8 mouse cellular contexts compared by ENCODE assay signal in the genomic region with DNA sequence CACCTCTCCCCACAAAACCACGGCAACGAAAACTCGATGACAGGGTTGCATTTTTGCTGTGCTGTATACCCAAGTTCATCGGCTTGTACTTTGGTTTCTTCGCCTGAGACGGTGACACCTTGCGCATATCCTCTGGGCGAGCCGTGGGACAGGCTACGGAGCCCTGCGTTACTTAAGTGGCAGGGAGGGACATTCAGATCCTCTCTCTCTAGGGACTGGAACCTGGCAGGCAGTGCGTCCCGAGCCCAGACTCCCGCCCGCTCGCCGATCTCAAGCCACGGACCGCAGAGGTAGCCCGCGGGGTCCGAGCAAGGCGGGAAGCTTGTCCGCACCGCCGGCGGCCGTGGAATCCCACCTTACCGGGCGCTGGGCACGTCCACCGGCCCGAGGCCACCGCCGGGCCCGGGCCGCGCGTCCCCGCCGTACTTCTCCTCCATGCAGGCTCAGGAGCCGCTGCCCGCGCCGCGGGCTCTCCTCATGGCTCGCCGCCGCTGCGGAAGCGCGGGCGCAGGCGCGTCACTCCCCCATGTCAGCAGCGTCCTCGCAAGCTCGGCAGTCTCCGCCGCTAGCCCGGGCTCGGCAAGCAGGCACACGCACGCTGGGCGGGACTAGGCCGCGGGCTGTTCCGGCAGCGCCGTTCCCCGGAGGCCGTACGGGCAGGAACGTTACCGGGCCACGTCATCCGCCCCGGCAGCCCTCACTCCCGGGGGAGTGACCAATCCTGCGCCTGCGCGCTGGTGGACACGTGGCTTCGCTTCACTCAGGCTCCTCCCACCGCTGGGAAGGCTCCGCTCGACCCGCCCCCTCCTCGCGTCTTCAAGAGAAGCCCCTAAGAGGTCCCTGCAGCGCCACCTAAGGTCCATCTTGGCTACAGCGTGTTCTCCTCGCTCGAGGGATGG. TPM values are rescaled to one million over a fixed set of nuclear protein-coding genes. Genes with fewer than 3 reads are reported as not detected.
DNase-seq lines count a peak whose midpoint lies in the region; ATAC-seq and TF ChIP-seq lines count a peak whose summit lies in the region.

TSS of gene Slc30a5 (minus strand) at position 687 of the 899 bp plus-strand sequence.

- H3K36me3 ChIP-seq in hindbrain, postnatal 0 days (ENCODE audit: insufficient read depth, low read length), result no peaks in the 10 kb centered on the region

- intact Hi-C loops in gastrocnemius, adult 2 months (cut with DNase I), result loop anchor here (2.0 to 10.0 kb wide), 4 partner anchors 46 to 341 kb away; partner anchors contain the start of genes Ccnb1, Gtf2h2 and Mrps36
- intact Hi-C loops in left cerebral cortex, adult 2 months (cut with DNase I), result loop anchor here (5.0 kb wide), 1 partner anchor 101 kb away; the partner anchor contains the start of gene Cdk7

- peak; percentile 90 for TF ChIP-seq CTCF in gastrocnemius, adult 2 months (IDR thresholded peaks at IDR 0.05)
- TF ChIP-seq CTCF in hindbrain, postnatal 0 days (IDR thresholded peaks at IDR 0.05; ENCODE audit: low read depth), result peak; percentile 90
- peak; percentile 91 for TF ChIP-seq CTCF in left cerebral cortex, adult 2 months (IDR thresholded peaks at IDR 0.05)

- H3K4me2 ChIP-seq in hindbrain, postnatal 0 days (ENCODE audit: low read depth, low read length), result peak within 1 kb of the TSS; percentile 90

- H3K9ac ChIP-seq in hindbrain, postnatal 0 days (replicated peaks; ENCODE audit: low read length), result peak within 1 kb of the TSS; percentile 95

- whole genome bisulfite sequencing in hindbrain, postnatal 0 days, result under 1% methylated on average over 84 of the region's 94 CpGs

- H3K27me3 ChIP-seq in hindbrain, postnatal 0 days (ENCODE audit: insufficient read depth, low read length), result no peaks in the 10 kb centered on the region

- peaks cover 13% of the 10 kb centered on the region for H3K4me1 ChIP-seq in hindbrain, postnatal 0 days (ENCODE audit: insufficient read depth, low read length)

- peak; percentile 91 for ATAC-seq in common myeloid progenitor, adult 5-6 weeks (replicated peaks; ENCODE audit: low read depth, poor library complexity, severe bottlenecking)
- peak; percentile 98 for ATAC-seq in hindbrain, postnatal 0 days
- ATAC-seq in megakaryocyte, adult 5-6 weeks (ENCODE audit: poor library complexity, severe bottlenecking), result peak; percentile 90

- H3K9me3 ChIP-seq in hindbrain, postnatal 0 days (ENCODE audit: low read length), result no peaks in the 10 kb centered on the region

- H3K27ac ChIP-seq in gastrocnemius, adult 2 months, result peak within 1 kb of the TSS; percentile 98
- peak within 1 kb of the TSS; percentile 91 for H3K27ac ChIP-seq in hindbrain, postnatal 0 days
- H3K27ac ChIP-seq in left cerebral cortex, adult 2 months, result peak within 1 kb of the TSS; percentile 83

- peak within 1 kb of the TSS; percentile 95 for H3K4me3 ChIP-seq in gastrocnemius, adult 2 months
- peak within 1 kb of the TSS; percentile 96 for H3K4me3 ChIP-seq in hindbrain, postnatal 0 days (ENCODE audit: low read length)
- peak within 1 kb of the TSS; percentile 96 for H3K4me3 ChIP-seq in left cerebral cortex, adult 2 months

- peak; percentile 100 for DNase-seq in ZHBTc4 (ENCODE audit: low read depth, low spot score)
- DNase-seq in gastrocnemius, adult 2 months, result peak; percentile 99
- DNase-seq in hindbrain, postnatal 0 days (ENCODE audit: low spot score), result peak; percentile 100
- peak; percentile 99 for DNase-seq in left cerebral cortex, adult 2 months (ENCODE audit: extremely low spot score in 1 of 2, low spot score in 2 of 2)
- peak; percentile 99 for DNase-seq in right cerebral cortex, adult 2 months (ENCODE audit: low spot score in 2 of 2)
- DNase-seq in urinary bladder, postnatal 14 days (ENCODE audit: low spot score), result peak; percentile 100

RNA-seq across cellular contexts. Expression of gene Slc30a5, which starts in this region (rescaled TPM):
- total RNA-seq in common myeloid progenitor, adult 5-6 weeks (2017), result 72.3 and 119 TPM in 2 replicates
- 10 to 100 TPM in 1 of 2 experiments, 1 to 10 TPM in 1; 9.1 to 13.6 TPM for total RNA-seq in gastrocnemius, adult 2 months (2021)
- total RNA-seq in hindbrain, postnatal 0 days (2014; rRNA removed), result 41.3 and 41.7 TPM in 2 replicates
- 24.4 and 26.3 TPM in 2 replicates for polyA plus RNA-seq in hindbrain, postnatal 0 days (2015; fragmentation: Nextera tagmentation; extraction: Ambion mirVana)
- 10 to 100 TPM; 38.2 to 47.0 TPM for total RNA-seq in left cerebral cortex, adult 2 months (2021)
- total RNA-seq in megakaryocyte, adult 5-6 weeks (2015), result 73.0 and 85.6 TPM in 2 replicates
- total RNA-seq in megakaryocyte, adult 5-6 weeks (2017), result 75.7 and 78.5 TPM in 2 replicates

Comparison
In these comparisons a context has a peak if more than half of its experiments do, and no peak if none do; other contexts are left out.
1. Peak in every context shown above with its lines: DNase-seq, ATAC-seq, H3K4me3 ChIP-seq and H3K27ac ChIP-seq.